Mouse (Mus musculus): ENCODE measurements at regions not wholly inside any gene's neighbourhood (a gene's known extent, or its start where the extent isn't known, plus 50 kb on each side); places are given as distances from the start of the nearest gene placed in this dataset.

DNA sequence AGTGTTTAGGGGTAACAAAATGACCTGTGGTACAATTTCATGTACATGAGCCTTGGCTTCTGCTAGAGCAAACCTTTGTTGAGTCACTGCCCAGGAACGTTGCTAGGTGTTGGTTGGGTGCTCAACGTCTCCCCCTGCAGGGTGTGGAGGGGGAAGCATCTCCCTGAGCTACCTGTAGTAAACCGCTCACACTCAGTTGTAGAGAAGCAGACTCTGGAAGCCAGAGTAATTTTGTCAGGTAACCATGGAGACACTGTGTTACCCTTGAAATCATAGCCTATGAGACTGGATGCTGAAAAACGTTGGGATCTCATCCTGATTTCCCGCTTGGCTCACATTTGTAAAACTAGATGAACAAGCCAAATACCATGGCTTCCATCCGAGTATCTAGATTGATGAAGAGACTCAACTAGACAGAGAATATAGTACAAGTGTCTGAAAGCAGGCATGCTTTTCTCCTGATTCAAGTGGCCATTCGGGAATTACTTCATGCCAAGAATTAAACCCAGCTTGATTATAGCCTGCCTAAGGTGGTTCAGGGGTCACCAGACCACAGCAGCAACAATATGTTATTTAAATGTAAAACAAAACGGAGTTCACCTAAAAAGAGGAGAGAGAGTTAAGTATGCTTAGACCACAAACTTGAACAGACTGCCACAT is 63.7 kb upstream of the Ctla4 start:
- peak; percentile 73 for DNase-seq (ENCODE audit: low spot score)

- DNase-seq (ENCODE audit: low spot score) = no peak
These were observed 62.3 kb upstream of the Ctla4 start for GRCm38 (mm10) chr1:60824218-60825125.

DNA sequence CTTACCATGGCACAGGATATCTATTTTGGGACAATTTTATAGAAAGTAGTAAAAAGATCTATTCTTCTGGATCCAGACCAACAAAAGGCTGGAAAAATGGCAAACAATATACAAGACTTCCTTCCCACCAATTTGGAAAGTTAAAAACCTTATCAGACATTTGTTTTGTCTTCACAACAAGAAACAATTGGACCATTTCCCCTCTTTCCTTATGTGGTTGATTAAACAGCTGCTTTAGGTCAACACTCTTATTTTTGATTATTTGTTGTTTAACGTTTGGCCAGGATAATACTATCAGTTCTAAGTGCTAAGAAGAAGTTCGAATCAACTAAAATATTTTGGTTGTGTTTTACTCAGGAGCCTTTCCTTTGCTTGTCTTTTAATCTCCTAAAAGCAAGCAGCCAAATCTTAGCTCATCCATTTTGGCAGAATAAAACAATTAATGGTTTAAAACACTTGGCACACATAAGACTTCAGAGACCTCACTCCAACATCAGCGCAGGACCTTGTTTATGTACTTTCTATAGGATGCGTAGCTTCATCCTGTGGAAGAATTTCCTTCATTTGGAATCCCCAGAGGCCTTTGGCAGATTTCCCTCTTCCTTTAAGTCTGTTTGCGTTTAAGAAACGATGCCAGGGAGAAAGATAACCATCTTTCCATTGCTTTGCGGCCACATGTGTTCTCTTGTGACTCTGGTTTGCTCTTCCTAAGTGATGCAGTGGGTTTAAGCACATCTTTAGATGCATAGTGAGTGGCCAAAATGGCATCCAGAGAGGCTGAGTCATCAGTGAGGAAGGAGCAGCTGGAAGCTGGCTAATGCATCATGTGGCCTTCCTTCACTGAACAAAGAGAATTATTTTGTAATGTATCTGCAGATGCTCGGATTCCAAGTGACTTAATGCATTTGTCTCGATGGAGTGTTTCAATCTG is 61.3 kb upstream of the Ctla4 start:
- no peak for DNase-seq (ENCODE audit: low spot score)

- no peak for DNase-seq (ENCODE audit: low spot score)
These were observed 59.8 kb upstream of the Ctla4 start for GRCm38 (mm10) chr1:60826981-60827380.

DNA sequence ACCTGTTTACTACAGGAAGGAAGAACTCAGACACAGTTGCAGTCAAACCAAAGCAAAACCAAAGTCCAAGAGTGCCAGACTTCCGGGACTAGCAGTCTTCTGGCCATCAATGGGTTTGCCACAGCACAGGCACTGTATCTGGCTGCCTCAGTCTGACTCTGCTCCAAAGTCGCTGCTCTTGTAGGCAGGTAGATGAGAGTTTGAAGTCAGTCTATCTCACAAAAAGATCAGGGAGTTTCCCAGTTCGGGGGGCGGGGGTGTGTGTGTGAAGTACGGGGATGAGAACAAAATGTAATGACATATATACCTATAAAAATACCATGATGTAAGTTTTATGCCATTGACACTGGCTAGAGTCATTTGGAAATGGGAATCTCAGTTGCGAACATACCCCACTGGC is 58.6 kb upstream of the Ctla4 start:
- DNase-seq (ENCODE audit: low spot score) = no peak

DNA sequence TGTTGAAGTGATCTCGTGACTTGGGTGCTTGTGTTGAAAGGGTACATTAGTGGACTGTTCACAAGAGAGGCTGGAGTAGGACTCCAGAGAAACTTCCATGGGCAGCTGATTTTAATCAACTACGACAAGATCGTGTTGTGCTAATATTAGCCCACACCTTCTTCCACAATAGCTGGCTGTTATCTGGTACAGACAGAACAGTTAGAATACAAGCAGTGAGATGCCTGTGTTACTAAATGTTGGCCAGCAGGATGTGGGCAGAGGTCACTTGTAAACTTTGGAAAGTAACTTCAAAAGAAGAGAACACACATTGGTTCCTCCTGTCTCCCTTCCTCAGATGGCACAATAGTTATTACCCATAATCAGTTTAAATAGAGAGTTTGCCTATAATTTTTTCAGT is 57.0 kb upstream of the Ctla4 start:
- no peak for DNase-seq (ENCODE audit: low spot score)

- no peak for DNase-seq (ENCODE audit: low spot score)
These were observed 53.1 kb upstream of the Ctla4 start for GRCm38 (mm10) chr1:60833668-60834067.
